Mouse (Mus musculus) ES-E14 (cell line): ENCODE data around the gene Plod3.

Experiments
- CHD2 ChIP-seq: IDR thresholded peaks from 2 replicates; pipeline ENCODE4 v1.6.1; 2014; ENCODE audit warnings: mild to moderate bottlenecking, low read depth, low read length, inconsistent platforms
- HCFC1 ChIP-seq: IDR thresholded peaks from 2 replicates; pipeline ENCODE4 v1.6.1; 2012; ENCODE audit warnings: low read length, inconsistent platforms, borderline replicate concordance; ENCODE audit not compliant: insufficient read depth
- MAFK ChIP-seq: IDR thresholded peaks from 2 replicates; pipeline ENCODE4 v1.6.1; 2014; ENCODE audit warnings: mild to moderate bottlenecking, low read depth, low read length, inconsistent platforms; ENCODE audit not compliant: insufficient read depth
- ZC3H11A ChIP-seq: IDR thresholded peaks from 2 replicates; pipeline ENCODE4 v1.6.1; 2012; ENCODE audit warnings: low read depth, mild to moderate bottlenecking, inconsistent platforms, low read length, borderline replicate concordance
- ZNF384 ChIP-seq: IDR thresholded peaks from 2 replicates; pipeline ENCODE4 v1.6.1; 2012; ENCODE audit warnings: low read depth, low read length, inconsistent platforms

DNA sequence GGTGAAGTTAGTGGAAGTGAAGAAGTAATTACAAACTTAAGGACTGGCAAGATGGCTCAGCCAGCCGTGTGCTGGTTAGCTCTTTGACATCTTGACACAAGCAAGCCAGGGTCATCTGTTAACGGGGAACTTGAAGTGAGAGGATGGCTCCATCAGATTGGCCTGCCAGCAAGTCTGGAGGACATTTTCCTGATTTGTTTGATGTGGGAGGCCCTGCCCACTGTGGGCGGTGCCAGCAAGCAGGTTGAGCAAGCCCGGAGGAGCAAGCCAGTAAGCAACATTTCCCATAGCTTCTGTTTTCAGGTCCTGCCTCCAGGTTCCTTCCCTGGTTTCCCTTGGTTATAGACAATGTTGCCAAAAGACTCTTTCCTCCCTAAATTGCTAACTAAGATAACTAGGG is 31.2 kb upstream of the Plod3 start:
- TF ChIP-seq HCFC1, result no peak
- no peak for TF ChIP-seq CHD2
- no peak for TF ChIP-seq ZNF384
- TF ChIP-seq MAFK, result no peak
- TF ChIP-seq ZC3H11A, result no peak
